Mouse (Mus musculus) lung, postnatal 36 days (tissue): ENCODE results near the gene Adprhl1.
A peak's percentile ranks its signal among the peaks of the same experiment; 100 is the strongest.

Experiments
- DNase-seq: peaks from one replicate; pipeline ENCODE4 v3.0.0; 2022; ENCODE audit warnings: mixed read lengths

The Adprhl1 gene

GRCm38 (mm10) chr8:13228923-13229610 is 24.9 kb downstream of the Adprhl1 start:
- DNase-seq = no peak

- DNase-seq = no peak
Observed at GRCm38 (mm10) chr8:13227184-13227583, 26.8 kb downstream of the Adprhl1 start.

GRCm38 (mm10) chr8:13226288-13226687 is 27.7 kb downstream of the Adprhl1 start:
- DNase-seq = no peak

GRCm38 (mm10) chr8:13224426-13224825 is 29.5 kb downstream of the Adprhl1 start:
- DNase-seq = no peak

- DNase-seq = no peak
Observed at GRCm38 (mm10) chr8:13218441-13218840, 35.5 kb downstream of the Adprhl1 start.

GRCm38 (mm10) chr8:13217986-13218385 is 36.0 kb downstream of the Adprhl1 start:
- DNase-seq = no peak

GRCm38 (mm10) chr8:13217093-13217492 is 36.9 kb downstream of the Adprhl1 start:
- DNase-seq = no peak

GRCm38 (mm10) chr8:13216386-13216785 is 37.6 kb downstream of the Adprhl1 start:
- DNase-seq = no peak

GRCm38 (mm10) chr8:13213479-13214268 is 40.3 kb downstream of the Adprhl1 start:
- peak; percentile 95 for DNase-seq

GRCm38 (mm10) chr8:13209770-13210169 is 44.2 kb downstream of the Adprhl1 start:
- DNase-seq = peak; percentile 56

GRCm38 (mm10) chr8:13208627-13209355 is 45.2 kb downstream of the Adprhl1 start:
- DNase-seq = peak; percentile 59

- DNase-seq = no peak
Observed at GRCm38 (mm10) chr8:13206290-13206689, 47.7 kb downstream of the Adprhl1 start.

GRCm38 (mm10) chr8:13205311-13205710 is 48.7 kb downstream of the Adprhl1 start:
- peak; percentile 57 for DNase-seq

GRCm38 (mm10) chr8:13204371-13205140 is 49.4 kb downstream of the Adprhl1 start:
- peak; percentile 87 for DNase-seq

GRCm38 (mm10) chr8:13203472-13203871 is 50.5 kb downstream of the Adprhl1 start:
- peak; percentile 41 for DNase-seq

- DNase-seq = no peak
Observed at GRCm38 (mm10) chr8:13202806-13203205, 51.2 kb downstream of the Adprhl1 start.

- no peak for DNase-seq
Observed at GRCm38 (mm10) chr8:13202041-13202440, 51.9 kb downstream of the Adprhl1 start.

GRCm38 (mm10) chr8:13201013-13201334 is 53.0 kb downstream of the Adprhl1 start:
- no peak for DNase-seq

GRCm38 (mm10) chr8:13200301-13201012 is 53.5 kb downstream of the Adprhl1 start, which contains the start of gene Grtp1:
Grtp1 (minus strand) TSS chr8:13200620.
- DNase-seq = peak; percentile 46

- DNase-seq = no peak
Observed at GRCm38 (mm10) chr8:13199385-13200061, 54.4 kb downstream of the Adprhl1 start.

- DNase-seq = no peak
Observed at GRCm38 (mm10) chr8:13197493-13197892, 56.5 kb downstream of the Adprhl1 start.
